Mouse (Mus musculus): Measurements from ENCODE around the gene Serinc1. TPM values are rescaled to one million over a fixed set of nuclear protein-coding genes. Genes with fewer than 3 reads are reported as not detected.

Gene Serinc1
- polyA plus RNA-seq, 1 experiment, result 188 TPM

- no peak for TF ChIP-seq POLR2A (IDR thresholded peaks at IDR 0.05; ENCODE audit: borderline replicate concordance, low read depth, low read length)
- TF ChIP-seq CTCF (IDR thresholded peaks at IDR 0.05; ENCODE audit: low read depth, low read length), result no peak
- peak within 1 kb of the TSS; percentile 56 for H3K27ac ChIP-seq (ENCODE audit: insufficient read depth, low read depth, low read length)
Observed at GRCm38 (mm10) chr10:57485908-57486541, 46.3 kb downstream of the Serinc1 start, which contains the start of gene Hsf2. Hsf2 (plus strand) TSS chr10:57486385.

GRCm38 (mm10) chr10:57484741-57485140, 47.6 kb downstream of the Serinc1 start:
- Histone ChIP-seq H3K4me1 (ENCODE audit: control insufficient read depth, insufficient read depth, low read length) (peaks cover 6% of the 10 kb centered on the region), H3K4me3 (ENCODE audit: insufficient read depth, low read length) (no peak overlapping the region), H3K27ac (ENCODE audit: insufficient read depth, low read depth, low read length) (no peak overlapping the region)
- TF ChIP-seq POLR2A (IDR thresholded peaks at IDR 0.05; ENCODE audit: borderline replicate concordance, low read depth, low read length) (no peak), CTCF (IDR thresholded peaks at IDR 0.05; ENCODE audit: low read depth, low read length) (no peak)

More at GRCm38 (mm10) chr10:57485908-57486541, 46.3 kb downstream of the Serinc1 start, which contains the start of gene Hsf2:
- peaks cover 11% of the 10 kb centered on the region for H3K4me1 ChIP-seq (ENCODE audit: control insufficient read depth, insufficient read depth, low read length)
- H3K4me3 ChIP-seq (ENCODE audit: insufficient read depth, low read length), result peak within 1 kb of the TSS; percentile 86

GRCm38 (mm10) chr10:57481717-57482116, 50.6 kb downstream of the Serinc1 start:
- Histone ChIP-seq H3K27ac (ENCODE audit: insufficient read depth, low read depth, low read length) (no peak overlapping the region), H3K4me3 (ENCODE audit: insufficient read depth, low read length) (no peak overlapping the region), H3K4me1 (ENCODE audit: control insufficient read depth, insufficient read depth, low read length) (peaks cover 2% of the 10 kb centered on the region; the same call in 1 of the 2 replicates)
- TF ChIP-seq POLR2A (IDR thresholded peaks at IDR 0.05; ENCODE audit: borderline replicate concordance, low read depth, low read length) (no peak), CTCF (IDR thresholded peaks at IDR 0.05; ENCODE audit: low read depth, low read length) (no peak)

- Histone ChIP-seq H3K4me3 (ENCODE audit: insufficient read depth, low read length) (no peak overlapping the region), H3K27ac (ENCODE audit: insufficient read depth, low read depth, low read length) (no peak overlapping the region), H3K4me1 (ENCODE audit: control insufficient read depth, insufficient read depth, low read length) (peaks cover 2% of the 10 kb centered on the region; the same call in 1 of the 2 replicates)
- TF ChIP-seq CTCF (IDR thresholded peaks at IDR 0.05; ENCODE audit: low read depth, low read length), result no peak
Observed at GRCm38 (mm10) chr10:57477121-57477843, 55.0 kb downstream of the Serinc1 start.

Other genes with a start within 250 kb of the Serinc1 start
- 22.4 and 25.5 TPM in 2 replicates for gene Hsf2, start 46.1 kb downstream of the Serinc1 start, polyA plus RNA-seq (2012; ENCODE audit: insufficient read depth, insufficient read length, missing spikeins)
- 66.9 and 69.2 TPM in 2 replicates for gene Pkib, start 99.5 kb upstream of the Serinc1 start, polyA plus RNA-seq (2012; ENCODE audit: insufficient read depth, insufficient read length, missing spikeins)